Mouse (Mus musculus) brain, embryonic 14.5 days (tissue): ENCODE measurements at regions not wholly inside any gene's neighbourhood (a gene's known extent, or its start where the extent isn't known, plus 50 kb on each side); places are given as distances from the start of the nearest gene placed in this dataset.

Experiments
- CTCF ChIP-seq: fragments of 200-500 bp; IDR thresholded peaks from 2 replicates; pipeline ENCODE4 v1.5.1; 2012; ENCODE audit warnings: inconsistent platforms, mild to moderate bottlenecking, moderate library complexity, borderline replicate concordance; ENCODE audit not compliant: insufficient read depth, insufficient read length; ENCODE audit errors: extremely low read depth
- POLR2A ChIP-seq: fragments of 200-500 bp; IDR thresholded peaks from 2 replicates; pipeline ENCODE4 v1.6.1; 2012; ENCODE audit warnings: mild to moderate bottlenecking, inconsistent platforms, borderline replicate concordance; ENCODE audit not compliant: poor library complexity, insufficient read depth, insufficient read length, severe bottlenecking; ENCODE audit errors: extremely low read depth

- TF ChIP-seq CTCF, result no peak
- TF ChIP-seq POLR2A, result no peak
Observed at GRCm38 (mm10) chr2:53691580-53692118, 393.7 kb downstream of the Rprm start.
